19 mouse cellular contexts compared by ENCODE assay signal in the genomic region with DNA sequence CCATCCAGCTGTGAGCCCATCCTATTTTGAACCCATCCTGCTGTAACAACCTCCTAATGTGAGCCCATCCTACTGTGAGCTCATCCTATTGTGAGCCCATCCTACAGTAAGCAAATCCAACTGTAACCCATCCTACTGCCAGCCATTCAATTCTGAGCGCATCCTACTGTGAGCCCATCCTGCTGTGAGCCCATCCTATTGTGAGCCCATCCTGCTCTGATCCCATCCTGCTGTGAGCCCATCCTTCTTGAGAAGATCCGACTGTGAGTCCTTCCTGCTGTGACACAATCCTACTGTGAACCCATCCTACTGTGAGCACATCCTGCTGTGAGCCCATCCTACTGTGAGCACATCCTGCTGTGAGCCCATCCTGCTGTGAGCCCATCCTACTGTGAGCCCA.
DNase-seq lines count a peak whose midpoint lies in the region; ATAC-seq and TF ChIP-seq lines count a peak whose summit lies in the region.
"Had no signal": no experiment of that assay in that cellular context is flagged by ENCODE, and none has a peak within 500 bp of the region (broad histone marks: within the 10 kb centered on the region; RNA-seq: fewer than 3 reads in every experiment).

No protein-coding gene starts in this region.

- peaks cover 2% of the 10 kb centered on the region; the same call in 1 of the 2 replicates for H3K9me3 ChIP-seq in midbrain, embryonic 11.5 days (ENCODE audit: control insufficient read depth, low read length)
- 0 out of 2 replicates have a peak, but pooled peaks cover 7% of the 10 kb centered on the region for H3K9me3 ChIP-seq in midbrain, embryonic 14.5 days (ENCODE audit: control insufficient read depth, low read length)
- no peaks in the 10 kb centered on the region for H3K9me3 ChIP-seq in ES-E14 (ENCODE audit: control insufficient read depth, insufficient read depth, low read depth, low read length)
- H3K9me3 ChIP-seq in intestine, postnatal 0 days (ENCODE audit: control insufficient read depth), result no peaks in the 10 kb centered on the region
- no peaks in the 10 kb centered on the region for H3K9me3 ChIP-seq in forebrain, embryonic 15.5 days

- H3K27me3 ChIP-seq in midbrain, embryonic 11.5 days (ENCODE audit: control insufficient read depth, insufficient read depth, low read length), result no peaks in the 10 kb centered on the region
- H3K27me3 ChIP-seq in midbrain, embryonic 14.5 days (ENCODE audit: control insufficient read depth, insufficient read depth, low read length), result no peaks in the 10 kb centered on the region
- H3K27me3 ChIP-seq in intestine, postnatal 0 days (replicated peaks; ENCODE audit: control insufficient read depth, insufficient read depth, low read length), result no peaks in the 10 kb centered on the region
- H3K27me3 ChIP-seq in forebrain, embryonic 15.5 days, result no peaks in the 10 kb centered on the region

- no peaks in the 10 kb centered on the region for H3K36me3 ChIP-seq in midbrain, embryonic 11.5 days (ENCODE audit: control insufficient read depth, insufficient read depth, low read length)
- H3K36me3 ChIP-seq in midbrain, embryonic 14.5 days (ENCODE audit: control insufficient read depth, insufficient read depth, low read length), result no peaks in the 10 kb centered on the region
- no peaks in the 10 kb centered on the region for H3K36me3 ChIP-seq in ES-E14 (ENCODE audit: control insufficient read depth, insufficient read depth, low read length, poor library complexity, severe bottlenecking)
- H3K36me3 ChIP-seq in intestine, postnatal 0 days (ENCODE audit: control insufficient read depth, insufficient read depth), result no peaks in the 10 kb centered on the region
- H3K36me3 ChIP-seq in forebrain, embryonic 15.5 days, result no peaks in the 10 kb centered on the region
- H3K36me3 ChIP-seq: embryonic facial prominence, embryonic 10.5 days; embryonic facial prominence, embryonic 12.5 days had no signal

- H3K4me3 ChIP-seq in midbrain, embryonic 11.5 days (ENCODE audit: low read depth, low read length), result no peak overlapping the region
- H3K4me3 ChIP-seq in midbrain, embryonic 14.5 days (replicated peaks; ENCODE audit: low read depth, low read length), result no peak overlapping the region
- no peak overlapping the region for H3K4me3 ChIP-seq in ES-E14 (ENCODE audit: insufficient read depth in 1 of 2, low read depth in 1 of 2, low read length in 2 of 2, poor library complexity in 1 of 2, severe bottlenecking in 1 of 2)
- no peak overlapping the region for H3K4me3 ChIP-seq in intestine, postnatal 0 days (ENCODE audit: low read depth, low read length)
- H3K4me3 ChIP-seq in forebrain, embryonic 15.5 days, result no peak overlapping the region
- H3K4me3 ChIP-seq: embryonic facial prominence, embryonic 10.5 days; embryonic facial prominence, embryonic 12.5 days; forebrain, embryonic 13.5 days had no signal

- H3K4me2 ChIP-seq in midbrain, embryonic 11.5 days, result no peak overlapping the region
- H3K4me2 ChIP-seq in midbrain, embryonic 14.5 days (ENCODE audit: low read length), result no peak overlapping the region
- H3K4me2 ChIP-seq in intestine, postnatal 0 days (replicated peaks; ENCODE audit: low read depth), result no peak overlapping the region
- H3K4me2 ChIP-seq in forebrain, embryonic 15.5 days (replicated peaks), result no peak overlapping the region
- H3K4me2 ChIP-seq: embryonic facial prominence, embryonic 12.5 days; forebrain, embryonic 13.5 days had no signal

- no peak for ATAC-seq in midbrain, embryonic 11.5 days (ENCODE audit: low FRiP score)
- ATAC-seq in midbrain, embryonic 14.5 days (ENCODE audit: low FRiP score, low TSS enrichment), result no peak
- ATAC-seq in intestine, postnatal 0 days, result no peak
- no peak for ATAC-seq in forebrain, embryonic 15.5 days (replicated peaks)
- ATAC-seq: forebrain, embryonic 13.5 days; forebrain, embryonic 16.5 days had no signal

- H3K27ac ChIP-seq in midbrain, embryonic 11.5 days (ENCODE audit: low read depth, low read length), result no peak overlapping the region
- no peak overlapping the region for H3K27ac ChIP-seq in midbrain, embryonic 14.5 days (replicated peaks; ENCODE audit: low read depth, low read length)
- H3K27ac ChIP-seq in ES-E14 (ENCODE audit: insufficient read depth, low read depth, low read length, poor library complexity, severe bottlenecking), result peak overlapping the region; percentile 9; the same call in 1 of the 2 replicates
- H3K27ac ChIP-seq in intestine, postnatal 0 days (ENCODE audit: low read depth, low read length), result no peak overlapping the region
- no peak overlapping the region for H3K27ac ChIP-seq in forebrain, embryonic 15.5 days (replicated peaks)
- H3K27ac ChIP-seq: embryonic facial prominence, embryonic 10.5 days; embryonic facial prominence, embryonic 12.5 days; forebrain, embryonic 13.5 days had no signal

- in situ Hi-C loops in ES-E14 (cut with MboI; ENCODE audit: low sequenced_read_pairs in 2 of 2, unreplicated experiment in 2 of 2), result no loop called here

- no peaks in the 10 kb centered on the region for H3K4me1 ChIP-seq in midbrain, embryonic 11.5 days (ENCODE audit: control insufficient read depth, insufficient read depth, low read length)
- no peaks in the 10 kb centered on the region for H3K4me1 ChIP-seq in midbrain, embryonic 14.5 days (ENCODE audit: control insufficient read depth, insufficient read depth, low read length)
- no peaks in the 10 kb centered on the region for H3K4me1 ChIP-seq in ES-E14 (ENCODE audit: control insufficient read depth in 2 of 2, insufficient read depth in 2 of 2, low read length in 2 of 2, poor library complexity in 1 of 2)
- H3K4me1 ChIP-seq in intestine, postnatal 0 days (replicated peaks; ENCODE audit: control insufficient read depth, insufficient read depth, low read length), result no peaks in the 10 kb centered on the region
- no peaks in the 10 kb centered on the region for H3K4me1 ChIP-seq in forebrain, embryonic 15.5 days
- H3K4me1 ChIP-seq: embryonic facial prominence, embryonic 10.5 days; embryonic facial prominence, embryonic 12.5 days; forebrain, embryonic 13.5 days had no signal

- 79% methylated on average over 2 of the region's 2 CpGs for WGBS in midbrain, embryonic 11.5 days
- 78% methylated on average over 2 of the region's 2 CpGs for WGBS in midbrain, embryonic 14.5 days
- 88% methylated on average over 2 of the region's 2 CpGs for WGBS in intestine, postnatal 0 days
- 84% methylated on average over 2 of the region's 2 CpGs for WGBS in forebrain, embryonic 15.5 days

- DNase-seq in midbrain, embryonic 11.5 days (ENCODE audit: low spot score, missing footprints), result peak; percentile 26
- no peak for DNase-seq in midbrain, embryonic 14.5 days
- DNase-seq in ES-E14 (ENCODE audit: low read depth, low spot score) (peak; percentile 20), ZHBTc4 (ENCODE audit: low read depth, low spot score) (peak; percentile 84)
- DNase-seq: adrenal gland, adult 2 months; adrenal gland, postnatal 10 days; adrenal gland, postnatal 25 days; cerebellum, adult 11 months; cerebellum, adult 18-20 months; cerebellum, adult 8-10 months; cerebellum, adult 9-11 months; cerebellum, postnatal 14 days; cerebellum, postnatal 36 days had no signal

- no peak overlapping the region for H3K9ac ChIP-seq in midbrain, embryonic 11.5 days (ENCODE audit: low read length)
- H3K9ac ChIP-seq in midbrain, embryonic 14.5 days (replicated peaks; ENCODE audit: low read length), result no peak overlapping the region
- no peak overlapping the region for H3K9ac ChIP-seq in ES-E14 (ENCODE audit: insufficient read depth, low read depth, low read length, poor library complexity, severe bottlenecking)
- no peak overlapping the region for H3K9ac ChIP-seq in intestine, postnatal 0 days (ENCODE audit: low read depth, low read length)
- H3K9ac ChIP-seq in forebrain, embryonic 15.5 days (replicated peaks), result no peak overlapping the region
- H3K9ac ChIP-seq: embryonic facial prominence, embryonic 12.5 days; forebrain, embryonic 13.5 days had no signal

- no peak for TF ChIP-seq CTCF in intestine, postnatal 0 days (IDR thresholded peaks at IDR 0.05; ENCODE audit: low read depth)

TF ChIP-seq in ES-E14, 5 proteins besides CTCF, POLR2A, EP300 and RAD21:
- TF ChIP-seq MAFK (IDR thresholded peaks at IDR 0.05; ENCODE audit: insufficient read depth, low read depth, low read length), result no peak
- TF ChIP-seq ZC3H11A (IDR thresholded peaks at IDR 0.05; ENCODE audit: borderline replicate concordance, low read depth, low read length), result no peak
- TF ChIP-seq HCFC1 (IDR thresholded peaks at IDR 0.05; ENCODE audit: borderline replicate concordance, insufficient read depth, low read length), result no peak
- no peak for TF ChIP-seq ZNF384 (IDR thresholded peaks at IDR 0.05; ENCODE audit: low read depth, low read length)
- no peak for TF ChIP-seq CHD2 (IDR thresholded peaks at IDR 0.05; ENCODE audit: low read depth, low read length)
